Mouse (Mus musculus) bone marrow macrophage, adult 2 months (primary cell): ENCODE measurements around the gene Cap1. TPM values are rescaled to one million over a fixed set of nuclear protein-coding genes. Genes with fewer than 3 reads are reported as not detected.

Experiments
- H3K27ac ChIP-seq: 2 replicates; pipeline ENCODE4 v1.5.1; 2012; ENCODE audit warnings: low read depth, low read length; ENCODE audit not compliant: insufficient read depth
- H3K4me1 ChIP-seq: 2 replicates; pipeline ENCODE4 v1.6.1; 2012; ENCODE audit warnings: low read length; ENCODE audit not compliant: control insufficient read depth, insufficient read depth
- H3K4me3 ChIP-seq: 2 replicates; pipeline ENCODE4 v1.5.1; 2012; ENCODE audit warnings: mild to moderate bottlenecking, low read length, moderate library complexity; ENCODE audit not compliant: insufficient read depth
- CTCF ChIP-seq: IDR thresholded peaks from 2 replicates; pipeline ENCODE4 v1.5.1; 2012; ENCODE audit warnings: low read depth, mild to moderate bottlenecking, low read length, moderate library complexity
- POLR2A ChIP-seq: IDR thresholded peaks from 2 replicates; pipeline ENCODE4 v1.6.1; 2012; ENCODE audit warnings: mild to moderate bottlenecking, low read depth, low read length, borderline replicate concordance
- polyA plus RNA-seq: library from polyadenylated mRNA; stranded (reverse); fragments of >200 nt; gene quantifications from 2 replicates; pipeline ENCODE4 v1.2.4, GENCODE M21; 2012; ENCODE audit not compliant: missing spikeins, insufficient read depth, insufficient read length

Gene Cap1
- polyA plus RNA-seq, 1 experiment: 593 TPM

DNA sequence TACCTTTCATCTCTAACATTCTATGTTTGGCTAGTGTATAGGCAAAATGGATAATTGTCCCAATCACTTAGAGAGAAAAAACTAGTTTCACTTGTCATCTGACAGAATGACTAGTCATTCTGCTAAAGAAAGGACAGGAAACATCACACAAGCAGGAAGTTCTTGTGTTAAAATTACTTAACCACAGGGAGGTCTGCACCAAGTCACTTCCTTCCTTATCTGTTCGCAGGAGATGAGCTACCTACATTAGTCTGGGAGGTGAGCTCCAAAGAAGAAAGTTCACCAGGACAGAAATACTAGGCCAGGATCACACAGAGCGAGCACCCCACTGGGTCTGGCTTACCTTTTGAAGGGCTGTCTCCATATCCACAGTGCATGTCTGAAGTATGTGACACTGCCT lies 13.9 kb downstream of the Cap1 start:
- Histone ChIP-seq H3K4me3 (0 out of 2 replicates have a peak overlapping the region, but pooled peaks have one; percentile 14), H3K27ac (peak overlapping the region; percentile 99)

DNA sequence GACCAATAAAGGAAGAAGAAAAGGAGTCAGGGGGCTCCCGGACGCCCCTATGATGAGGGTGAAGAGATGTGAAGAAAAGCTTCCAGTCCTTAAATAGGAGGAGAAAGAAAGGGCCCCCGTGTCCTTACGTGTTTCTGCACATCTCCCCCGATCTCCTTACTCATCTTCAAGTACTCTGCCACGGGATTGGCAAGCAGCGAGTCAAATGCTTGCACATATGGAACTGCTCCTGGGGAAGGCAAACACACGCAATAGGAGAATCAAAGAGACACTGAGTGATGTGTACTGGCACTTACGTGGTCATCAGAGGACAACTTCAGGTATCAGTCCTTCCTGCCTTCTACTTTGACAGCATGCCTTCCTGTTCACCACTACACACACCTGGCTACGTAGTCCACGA lies 14.6 kb downstream of the Cap1 start:
- H3K4me1 ChIP-seq: peaks cover 67% of the 10 kb centered on the region
- peak overlapping the region; percentile 36 for H3K4me3 ChIP-seq
- TF ChIP-seq POLR2A: no peak
- no peak for TF ChIP-seq CTCF
- H3K27ac ChIP-seq: peak overlapping the region; percentile 99

More for the DNA sequence above, 13.9 kb downstream of the Cap1 start:
- peaks cover 73% of the 10 kb centered on the region for H3K4me1 ChIP-seq
- no peak for TF ChIP-seq POLR2A

DNA sequence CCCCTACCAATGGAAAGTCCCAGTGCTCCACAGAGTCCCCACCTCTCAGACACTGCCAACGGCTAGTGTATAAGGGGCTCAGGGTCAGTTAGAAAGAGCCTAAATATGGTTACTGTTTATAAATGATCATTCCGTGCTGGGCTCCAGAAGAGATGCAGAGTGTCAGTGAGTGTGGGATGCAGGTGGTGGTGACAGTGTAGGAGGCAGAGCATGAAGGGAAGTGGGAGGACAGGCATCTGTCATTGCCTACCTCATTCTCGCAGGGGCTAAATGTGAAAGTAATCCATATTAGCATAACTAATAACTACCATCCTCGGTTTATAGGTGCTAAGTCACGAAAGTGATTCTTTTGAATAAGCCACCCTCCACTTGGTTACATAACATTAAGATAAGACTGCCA lies 15.1 kb downstream of the Cap1 start:
- Histone ChIP-seq H3K27ac (peak overlapping the region; percentile 99; the same call in 1 of the 2 replicates), H3K4me1 (peaks cover 63% of the 10 kb centered on the region)
- TF ChIP-seq CTCF: no peak
- TF ChIP-seq POLR2A: no peak

DNA sequence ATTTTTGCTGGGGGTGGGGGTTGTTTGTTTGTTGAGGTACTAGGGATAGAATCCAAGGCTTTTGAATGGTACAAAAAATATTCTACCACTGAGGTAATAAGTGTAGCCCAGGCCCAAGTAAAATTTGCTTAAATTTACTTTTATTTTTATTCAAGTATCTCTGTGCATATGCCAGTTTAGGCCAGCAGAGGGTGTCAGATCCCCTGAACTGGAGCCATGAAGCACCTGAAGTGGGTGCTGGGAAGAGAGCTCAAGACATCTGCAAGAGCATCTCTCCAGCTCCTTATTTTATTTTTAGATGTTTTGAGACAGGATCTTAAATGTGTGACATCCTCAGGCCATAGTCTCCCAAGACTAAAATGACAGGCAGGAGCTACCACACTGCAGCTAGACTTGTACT lies 15.8 kb downstream of the Cap1 start:
- no peak overlapping the region for H3K4me3 ChIP-seq
- peak overlapping the region; percentile 54 for H3K27ac ChIP-seq
- TF ChIP-seq CTCF: peak; percentile 36; the same call in 1 of the 2 replicates
- no peak for TF ChIP-seq POLR2A
- H3K4me1 ChIP-seq: peaks cover 56% of the 10 kb centered on the region

More for the DNA sequence above, 15.1 kb downstream of the Cap1 start:
- no peak overlapping the region for H3K4me3 ChIP-seq

DNA sequence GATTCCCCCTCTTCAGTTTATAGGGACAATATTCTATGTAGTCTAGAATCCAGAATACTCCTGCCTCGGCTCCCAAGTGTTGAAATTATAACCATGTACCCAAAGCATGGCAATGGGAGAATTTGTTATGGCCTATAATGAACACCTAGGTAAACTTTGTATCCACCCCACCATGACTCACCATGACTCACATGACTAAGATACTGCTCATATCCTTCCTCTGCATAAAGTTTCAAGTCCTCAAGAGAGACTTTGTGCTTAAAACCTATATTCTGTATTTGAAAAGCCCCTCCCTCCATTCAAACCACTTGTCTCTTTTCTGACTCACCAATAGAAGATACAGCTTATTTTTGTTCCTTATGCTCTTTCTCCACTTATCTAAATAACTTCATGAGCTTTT lies 17.8 kb downstream of the Cap1 start:
- H3K4me1 ChIP-seq: peaks cover 46% of the 10 kb centered on the region
- TF ChIP-seq POLR2A (no peak), CTCF (no peak)
- H3K27ac ChIP-seq: peak overlapping the region; percentile 69
- H3K4me3 ChIP-seq: no peak overlapping the region

DNA sequence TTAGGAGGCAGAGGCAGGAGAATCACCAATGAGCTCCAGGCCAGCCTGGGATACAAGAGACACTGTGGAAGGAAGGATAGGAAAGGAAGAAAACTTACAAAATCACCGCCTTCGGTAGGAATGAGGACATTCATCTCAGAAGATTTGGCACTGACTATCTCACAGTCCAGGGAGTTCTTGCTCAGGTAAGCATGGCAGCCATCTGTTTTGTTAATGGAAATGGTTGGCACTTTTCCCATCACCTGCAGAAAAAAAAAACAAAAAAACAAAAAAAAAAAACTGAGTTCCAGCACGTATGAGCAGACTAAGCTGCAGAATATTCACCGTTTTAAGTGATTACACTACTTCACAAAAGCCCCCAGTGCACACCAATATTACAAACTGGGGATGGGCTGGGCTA lies 24.0 kb downstream of the Cap1 start:
- no peak overlapping the region for H3K4me3 ChIP-seq
- peaks cover 29% of the 10 kb centered on the region for H3K4me1 ChIP-seq
- TF ChIP-seq CTCF (no peak), POLR2A (no peak)

DNA sequence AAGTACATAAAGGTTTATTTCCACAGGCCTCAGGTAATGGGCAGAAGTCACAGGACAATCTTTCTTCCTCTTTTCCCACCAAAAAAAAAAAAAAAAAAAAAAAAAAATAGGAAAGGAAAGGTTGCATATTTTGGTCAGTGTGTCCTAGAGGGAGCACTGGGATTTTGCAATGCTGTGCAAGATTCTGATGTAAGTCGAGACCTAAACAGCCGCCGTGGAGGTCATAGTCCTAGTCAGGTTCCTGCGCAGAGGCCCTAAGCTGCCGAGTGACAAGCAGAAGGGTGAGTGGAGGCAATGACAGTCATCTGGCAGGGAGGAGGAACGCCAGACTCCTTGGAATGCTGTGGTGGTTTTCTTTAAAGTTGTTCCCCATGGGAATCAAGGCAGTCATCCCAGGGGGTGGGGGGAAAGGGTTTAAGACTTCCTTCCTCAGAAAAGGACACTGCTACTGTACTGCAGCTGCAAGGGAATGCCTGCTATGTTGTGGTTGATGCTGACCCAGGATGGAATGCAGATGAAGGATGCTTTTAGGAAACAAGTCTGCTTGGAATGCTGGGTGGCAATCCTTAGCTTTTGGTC lies 26.7 kb downstream of the Cap1 start:
- peak overlapping the region; percentile 23; the same call in 1 of the 2 replicates for H3K27ac ChIP-seq
- no peak overlapping the region for H3K4me3 ChIP-seq
- H3K4me1 ChIP-seq: peaks cover 36% of the 10 kb centered on the region
- TF ChIP-seq POLR2A: no peak
- TF ChIP-seq CTCF: no peak

More for the DNA sequence above, 24.0 kb downstream of the Cap1 start:
- H3K27ac ChIP-seq: no peak overlapping the region

DNA sequence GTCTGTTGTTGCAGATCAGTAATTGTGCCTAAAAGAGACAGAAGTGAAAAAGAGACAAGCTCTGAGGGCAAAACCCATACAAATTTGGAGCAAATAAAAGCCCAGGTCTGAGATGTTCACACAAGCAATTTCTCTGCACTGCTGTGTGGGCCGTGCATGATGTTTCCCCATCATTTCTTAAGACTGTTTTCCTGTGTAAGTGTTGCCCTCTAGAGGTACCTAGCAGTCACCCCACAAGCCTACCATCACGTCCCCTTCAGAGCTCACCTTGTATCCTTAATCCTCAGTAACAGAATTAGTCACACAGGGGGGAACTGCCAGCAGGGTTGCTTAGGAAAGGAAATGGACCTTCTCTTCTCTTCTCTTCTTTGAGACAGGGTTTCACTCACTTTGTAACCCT lies 27.9 kb downstream of the Cap1 start:
- Histone ChIP-seq H3K4me1 (peaks cover 46% of the 10 kb centered on the region), H3K4me3 (no peak overlapping the region), H3K27ac (no peak overlapping the region)
- TF ChIP-seq CTCF (no peak), POLR2A (no peak)

DNA sequence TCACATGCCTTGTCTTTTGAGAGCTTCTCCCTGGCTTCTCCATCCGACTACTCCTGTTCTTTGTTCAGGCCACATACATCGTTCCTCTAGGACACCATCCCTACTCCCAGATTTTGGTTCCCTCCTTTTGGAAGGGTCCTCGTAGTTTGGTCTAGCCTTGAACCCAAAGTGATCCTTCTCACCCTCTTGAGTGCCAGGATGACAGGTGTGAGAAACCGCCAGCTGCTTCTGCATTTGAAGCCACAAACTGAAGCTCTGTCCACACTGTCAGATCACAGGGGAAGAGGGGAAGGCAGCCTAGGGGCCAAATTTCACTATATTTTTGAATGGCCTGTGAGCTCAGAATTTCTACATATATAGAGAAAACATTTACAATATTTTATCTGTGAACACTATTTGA lies 31.1 kb downstream of the Cap1 start:
- H3K4me1 ChIP-seq: peaks cover 44% of the 10 kb centered on the region
- peak overlapping the region; percentile 65; the same call in 1 of the 2 replicates for H3K27ac ChIP-seq
- TF ChIP-seq CTCF (no peak), POLR2A (no peak)
- H3K4me3 ChIP-seq: no peak overlapping the region

DNA sequence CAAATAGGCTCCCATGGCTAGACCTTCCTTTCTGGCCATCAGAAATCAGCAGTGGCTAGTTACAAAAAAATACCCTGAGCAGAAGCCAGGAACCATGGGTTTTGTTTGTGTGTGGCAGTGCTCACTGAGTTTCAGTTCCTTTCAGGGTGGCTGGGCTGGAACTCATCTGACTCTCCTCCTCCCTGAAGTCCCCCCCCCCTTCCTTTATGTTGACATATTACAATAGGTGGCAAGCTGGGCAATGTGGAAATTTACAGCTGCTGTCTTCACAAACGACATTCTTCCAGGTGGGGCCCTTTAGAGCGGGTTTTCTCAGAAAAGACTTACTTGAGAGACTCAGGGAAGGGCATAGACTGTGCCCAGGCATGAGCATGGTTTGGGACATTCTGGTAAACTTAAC lies 32.2 kb downstream of the Cap1 start:
- no peak overlapping the region for H3K4me3 ChIP-seq
- peaks cover 47% of the 10 kb centered on the region for H3K4me1 ChIP-seq
- H3K27ac ChIP-seq: peak overlapping the region; percentile 92
- no peak for TF ChIP-seq POLR2A
- TF ChIP-seq CTCF: no peak
